Mouse (Mus musculus) ovary, postnatal 14 days (tissue): ENCODE measurements around the gene Pdap1.
"Not testable (repeated sequence)": the region's sequence is repeated elsewhere in the genome, so short reads cannot be mapped to it uniquely, and the experiment has no call there.

ENCODE experiments used
- DNase-seq: peaks from one replicate; pipeline ENCODE4 v3.0.0; 2022; ENCODE audit warnings: low spot score

The Pdap1 gene

GRCm38 (mm10) chr5:145118461-145118860 lies 21.6 kb downstream of the Pdap1 start:
- no peak for DNase-seq

- DNase-seq, result no peak
Observed at GRCm38 (mm10) chr5:145118005-145118404, 22.0 kb downstream of the Pdap1 start.

- peak; percentile 70 for DNase-seq
Observed at GRCm38 (mm10) chr5:145116916-145117315, 23.1 kb downstream of the Pdap1 start.

- peak; percentile 43 for DNase-seq
Observed at GRCm38 (mm10) chr5:145116316-145116715, 23.7 kb downstream of the Pdap1 start.

- no peak for DNase-seq
Observed at GRCm38 (mm10) chr5:145115736-145116135, 24.3 kb downstream of the Pdap1 start.

GRCm38 (mm10) chr5:145114606-145115473 lies 25.2 kb downstream of the Pdap1 start:
- peak; percentile 63 for DNase-seq

GRCm38 (mm10) chr5:145114071-145114605 lies 25.9 kb downstream of the Pdap1 start, which contains the start of gene Arpc1b:
Gene Arpc1b, plus strand, starts transcription at chr5:145114215.
- peak; percentile 54 for DNase-seq

- no peak for DNase-seq
Observed at GRCm38 (mm10) chr5:145113416-145113815, 26.6 kb downstream of the Pdap1 start.

GRCm38 (mm10) chr5:145112566-145112965 lies 27.5 kb downstream of the Pdap1 start:
- no peak for DNase-seq

- DNase-seq, result no peak
Observed at GRCm38 (mm10) chr5:145110401-145110800, 29.6 kb downstream of the Pdap1 start.

- no peak for DNase-seq
Observed at GRCm38 (mm10) chr5:145105694-145106275, 34.3 kb downstream of the Pdap1 start.

- DNase-seq, result no peak
Observed at GRCm38 (mm10) chr5:145104328-145104727, 35.7 kb downstream of the Pdap1 start.

- DNase-seq, result no peak
Observed at GRCm38 (mm10) chr5:145102706-145103105, 37.3 kb downstream of the Pdap1 start.

GRCm38 (mm10) chr5:145101451-145101850 lies 38.6 kb downstream of the Pdap1 start:
- not testable (repeated sequence) for DNase-seq

GRCm38 (mm10) chr5:145100960-145101359 lies 39.1 kb downstream of the Pdap1 start:
- no peak for DNase-seq

GRCm38 (mm10) chr5:145098340-145098821 lies 41.7 kb downstream of the Pdap1 start:
- no peak for DNase-seq

- no peak for DNase-seq
Observed at GRCm38 (mm10) chr5:145096195-145096594, 43.8 kb downstream of the Pdap1 start.

GRCm38 (mm10) chr5:145089878-145090277 lies 50.2 kb downstream of the Pdap1 start:
- no peak for DNase-seq

GRCm38 (mm10) chr5:145088186-145088585 lies 51.9 kb downstream of the Pdap1 start:
- DNase-seq, result no peak

GRCm38 (mm10) chr5:145084822-145085221 lies 55.2 kb downstream of the Pdap1 start:
- no peak for DNase-seq

GRCm38 (mm10) chr5:145083632-145084451 lies 56.2 kb downstream of the Pdap1 start, which contains the start of the genes Arpc1a and Kpna7:
Gene Arpc1a, plus strand, starts transcription at chr5:145083830.
Gene Kpna7, minus strand, starts transcription at chr5:145084030.
- DNase-seq, result peak; percentile 86

- DNase-seq, result not testable (repeated sequence)
Observed at GRCm38 (mm10) chr5:145083201-145083600, 56.8 kb downstream of the Pdap1 start.
